Mouse (Mus musculus): ENCODE results near the gene Wdr48. TPM values are rescaled to one million over a fixed set of nuclear protein-coding genes. Genes with fewer than 3 reads are reported as not detected.

The Wdr48 gene
- polyA plus RNA-seq, 1 experiment, result 16.8 TPM

- H3K27me3 ChIP-seq (ENCODE audit: control insufficient read depth, insufficient read depth, insufficient read length), result no peaks in the 10 kb centered on the region
- H3K79me2 ChIP-seq (ENCODE audit: control insufficient read depth, insufficient read depth), result no peaks in the 10 kb centered on the region
- H3ac ChIP-seq (ENCODE audit: control insufficient read depth, insufficient read length, low read depth), result no peak overlapping the region
- no peaks in the 10 kb centered on the region for H3K36me3 ChIP-seq (ENCODE audit: control insufficient read depth, insufficient read depth)
- TF ChIP-seq USF1 (IDR thresholded peaks at IDR 0.05; ENCODE audit: low read depth), result no peak
- no peak for TF ChIP-seq CEBPB (IDR thresholded peaks at IDR 0.05; ENCODE audit: low read depth)
- no peak for TF ChIP-seq FOSL1 (IDR thresholded peaks at IDR 0.05; ENCODE audit: insufficient read depth, low read length, poor library complexity, severe bottlenecking)
- TF ChIP-seq MAX (IDR thresholded peaks at IDR 0.05), result no peak
- no peak for TF ChIP-seq MYOG (IDR thresholded peaks at IDR 0.05; ENCODE audit: control insufficient read depth, extremely low read depth, insufficient read length)
- no peak for TF ChIP-seq CTCF (IDR thresholded peaks at IDR 0.05; ENCODE audit: control insufficient read depth, insufficient read depth, insufficient read length)
- no peak for TF ChIP-seq MYOD1 (IDR thresholded peaks at IDR 0.05; ENCODE audit: control insufficient read depth, insufficient read length, low read depth)
- no peaks in the 10 kb centered on the region for H3K79me3 ChIP-seq (ENCODE audit: low read depth)
- H3K4me3 ChIP-seq (ENCODE audit: insufficient read depth, poor library complexity, severe bottlenecking), result no peak overlapping the region
Observed at GRCm38 (mm10) chr9:119965186-119965585, 70.5 kb downstream of the Wdr48 start.

- no peaks in the 10 kb centered on the region for H3K36me3 ChIP-seq (ENCODE audit: control insufficient read depth, insufficient read depth)
- H3K79me2 ChIP-seq (ENCODE audit: control insufficient read depth, insufficient read depth), result no peaks in the 10 kb centered on the region
- no peak overlapping the region for H3ac ChIP-seq (ENCODE audit: control insufficient read depth, insufficient read length, low read depth)
- no peaks in the 10 kb centered on the region for H3K27me3 ChIP-seq (ENCODE audit: control insufficient read depth, insufficient read depth, insufficient read length)
- TF ChIP-seq FOSL1 (IDR thresholded peaks at IDR 0.05; ENCODE audit: insufficient read depth, low read length, poor library complexity, severe bottlenecking) (no peak), CTCF (IDR thresholded peaks at IDR 0.05; ENCODE audit: control insufficient read depth, insufficient read depth, insufficient read length) (no peak), USF1 (IDR thresholded peaks at IDR 0.05; ENCODE audit: low read depth) (no peak), MYOD1 (IDR thresholded peaks at IDR 0.05; ENCODE audit: control insufficient read depth, insufficient read length, low read depth) (no peak), CEBPB (IDR thresholded peaks at IDR 0.05; ENCODE audit: low read depth) (no peak), MAX (IDR thresholded peaks at IDR 0.05) (no peak), MYOG (IDR thresholded peaks at IDR 0.05; ENCODE audit: control insufficient read depth, extremely low read depth, insufficient read length) (no peak)
- H3K79me3 ChIP-seq (ENCODE audit: low read depth), result no peaks in the 10 kb centered on the region
- no peak overlapping the region for H3K4me3 ChIP-seq (ENCODE audit: insufficient read depth, poor library complexity, severe bottlenecking)
Observed at GRCm38 (mm10) chr9:119966221-119966910, 71.7 kb downstream of the Wdr48 start.

- H3K27me3 ChIP-seq (ENCODE audit: control insufficient read depth, insufficient read depth, insufficient read length), result no peaks in the 10 kb centered on the region
- no peak for TF ChIP-seq USF1 (IDR thresholded peaks at IDR 0.05; ENCODE audit: low read depth)
- TF ChIP-seq CEBPB (IDR thresholded peaks at IDR 0.05; ENCODE audit: low read depth), result no peak
- no peak for TF ChIP-seq FOSL1 (IDR thresholded peaks at IDR 0.05; ENCODE audit: insufficient read depth, low read length, poor library complexity, severe bottlenecking)
- TF ChIP-seq MYOG (IDR thresholded peaks at IDR 0.05; ENCODE audit: control insufficient read depth, extremely low read depth, insufficient read length), result no peak
- no peak for TF ChIP-seq MAX (IDR thresholded peaks at IDR 0.05)
- TF ChIP-seq CTCF (IDR thresholded peaks at IDR 0.05; ENCODE audit: control insufficient read depth, insufficient read depth, insufficient read length), result no peak
- no peak for TF ChIP-seq MYOD1 (IDR thresholded peaks at IDR 0.05; ENCODE audit: control insufficient read depth, insufficient read length, low read depth)
- no peaks in the 10 kb centered on the region for H3K79me3 ChIP-seq (ENCODE audit: low read depth)
- H3K4me3 ChIP-seq (ENCODE audit: insufficient read depth, poor library complexity, severe bottlenecking), result no peak overlapping the region
- peaks cover 26% of the 10 kb centered on the region for H3K36me3 ChIP-seq (ENCODE audit: control insufficient read depth, insufficient read depth)
- no peaks in the 10 kb centered on the region for H3K79me2 ChIP-seq (ENCODE audit: control insufficient read depth, insufficient read depth)
- H3ac ChIP-seq (ENCODE audit: control insufficient read depth, insufficient read length, low read depth), result no peak overlapping the region
Observed at GRCm38 (mm10) chr9:119969811-119970210, 75.1 kb downstream of the Wdr48 start.

GRCm38 (mm10) chr9:119970221-119970620 lies 75.5 kb downstream of the Wdr48 start:
- no peak for TF ChIP-seq FOSL1 (IDR thresholded peaks at IDR 0.05; ENCODE audit: insufficient read depth, low read length, poor library complexity, severe bottlenecking)
- no peak for TF ChIP-seq MYOD1 (IDR thresholded peaks at IDR 0.05; ENCODE audit: control insufficient read depth, insufficient read length, low read depth)
- no peak for TF ChIP-seq CEBPB (IDR thresholded peaks at IDR 0.05; ENCODE audit: low read depth)
- H3K27me3 ChIP-seq (ENCODE audit: control insufficient read depth, insufficient read depth, insufficient read length), result no peaks in the 10 kb centered on the region

GRCm38 (mm10) chr9:119970763-119971656 lies 76.3 kb downstream of the Wdr48 start:
- no peaks in the 10 kb centered on the region for H3K79me3 ChIP-seq (ENCODE audit: low read depth)
- H3K79me2 ChIP-seq (ENCODE audit: control insufficient read depth, insufficient read depth), result no peaks in the 10 kb centered on the region
- H3K27me3 ChIP-seq (ENCODE audit: control insufficient read depth, insufficient read depth, insufficient read length), result no peaks in the 10 kb centered on the region
- H3ac ChIP-seq (ENCODE audit: control insufficient read depth, insufficient read length, low read depth), result no peak overlapping the region
- H3K4me3 ChIP-seq (ENCODE audit: insufficient read depth, poor library complexity, severe bottlenecking), result no peak overlapping the region
- no peak for TF ChIP-seq MYOG (IDR thresholded peaks at IDR 0.05; ENCODE audit: control insufficient read depth, extremely low read depth, insufficient read length)
- no peak for TF ChIP-seq USF1 (IDR thresholded peaks at IDR 0.05; ENCODE audit: low read depth)
- TF ChIP-seq FOSL1 (IDR thresholded peaks at IDR 0.05; ENCODE audit: insufficient read depth, low read length, poor library complexity, severe bottlenecking), result no peak
- no peak for TF ChIP-seq CTCF (IDR thresholded peaks at IDR 0.05; ENCODE audit: control insufficient read depth, insufficient read depth, insufficient read length)
- no peak for TF ChIP-seq CEBPB (IDR thresholded peaks at IDR 0.05; ENCODE audit: low read depth)
- no peak for TF ChIP-seq MAX (IDR thresholded peaks at IDR 0.05)
- TF ChIP-seq MYOD1 (IDR thresholded peaks at IDR 0.05; ENCODE audit: control insufficient read depth, insufficient read length, low read depth), result no peak
- peaks cover 37% of the 10 kb centered on the region for H3K36me3 ChIP-seq (ENCODE audit: control insufficient read depth, insufficient read depth)

More at GRCm38 (mm10) chr9:119970221-119970620, 75.5 kb downstream of the Wdr48 start:
- Histone ChIP-seq H3K4me3 (ENCODE audit: insufficient read depth, poor library complexity, severe bottlenecking) (no peak overlapping the region), H3ac (ENCODE audit: control insufficient read depth, insufficient read length, low read depth) (no peak overlapping the region), H3K79me2 (ENCODE audit: control insufficient read depth, insufficient read depth) (no peaks in the 10 kb centered on the region), H3K36me3 (ENCODE audit: control insufficient read depth, insufficient read depth) (peaks cover 30% of the 10 kb centered on the region), H3K79me3 (ENCODE audit: low read depth) (no peaks in the 10 kb centered on the region)

Data from C2C12 (cell line).